Mouse (Mus musculus): ENCODE measurements at regions not wholly inside any gene's neighbourhood (a gene's known extent, or its start where the extent isn't known, plus 50 kb on each side); places are given as distances from the start of the nearest gene placed in this dataset.

DNA sequence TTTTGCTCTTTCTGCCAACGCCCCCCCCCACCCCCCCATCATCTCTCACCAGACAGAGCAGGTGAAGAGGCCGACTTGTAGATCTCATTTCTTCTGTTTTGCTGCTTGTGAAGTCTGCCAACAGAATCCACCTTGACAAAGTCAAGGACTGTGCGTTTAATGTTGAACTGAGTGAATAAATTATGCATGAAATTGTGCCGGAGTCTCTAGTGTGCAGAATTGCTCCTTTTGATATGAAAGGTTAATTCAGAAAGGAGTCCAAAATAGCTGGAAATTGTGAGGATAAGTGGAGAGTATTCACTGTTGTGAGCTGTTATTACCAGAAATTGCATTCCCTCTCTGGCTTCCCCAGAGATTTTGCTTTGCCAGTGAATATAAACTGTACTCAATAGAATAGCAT lies 262.5 kb downstream of the Gm765 start:
- TF ChIP-seq POLR2A (IDR thresholded peaks at IDR 0.05; ENCODE audit: control insufficient read depth, low read depth, low read length) (no peak), CTCF (IDR thresholded peaks at IDR 0.05; ENCODE audit: control insufficient read depth, insufficient read depth, insufficient replicate concordance, low read depth, low read length) (no peak)
